Mouse (Mus musculus): ENCODE results near the gene Snapc1.

The Snapc1 gene

GRCm38 (mm10) chr12:73978144-73978543 lies 13.9 kb downstream of the Snapc1 start:
- POLR2A ChIA-PET, result interaction anchor here in 2 of 4 experiments (1.1 to 1.4 kb wide), 3 partner anchors 25 to 71 kb away, joined by 3 to 7 read pairs (median 4); no protein-coding TSS in a partner anchor
- CTCF ChIA-PET, result interaction anchor here in 2 of 4 experiments (0.9 to 1.2 kb wide), 2 partner anchors 12 kb away, joined by 3 to 4 read pairs; no protein-coding TSS in a partner anchor

GRCm38 (mm10) chr12:73979667-73980066 lies 15.4 kb downstream of the Snapc1 start:
- ChIA-PET CTCF (interaction anchor here in 1 of 4 experiments (1.2 kb wide), 1 partner anchor 10 kb away, joined by 4 read pairs; no protein-coding TSS in a partner anchor), POLR2A (interaction anchor here in 1 of 4 experiments (1.4 kb wide), 1 partner anchor 26 kb away, joined by 7 read pairs; no protein-coding TSS in a partner anchor)

- CTCF ChIA-PET, result no interaction called here
Observed at GRCm38 (mm10) chr12:73982533-73982932, 18.3 kb downstream of the Snapc1 start.

GRCm38 (mm10) chr12:73986299-73986698 lies 22.0 kb downstream of the Snapc1 start:
- ChIA-PET POLR2A (no interaction called here), CTCF (no interaction called here)

More at GRCm38 (mm10) chr12:73982533-73982932, 18.3 kb downstream of the Snapc1 start:
- POLR2A ChIA-PET, result interaction anchor here in 2 of 4 experiments (0.7 to 1.5 kb wide), 2 partner anchors 25 to 75 kb away, joined by 3 read pairs; no protein-coding TSS in a partner anchor

GRCm38 (mm10) chr12:73988393-73989008 lies 24.2 kb downstream of the Snapc1 start:
- POLR2A ChIA-PET, result no interaction called here
- CTCF ChIA-PET, result interaction anchor here in 1 of 4 experiments (1.4 kb wide), 1 partner anchor 21 kb away, joined by 3 read pairs; no protein-coding TSS in a partner anchor

- CTCF ChIA-PET, result interaction anchor here in 3 of 4 experiments (0.6 to 1.8 kb wide), 6 partner anchors 11 to 472 kb away, joined by 3 to 4 read pairs (median 4); no protein-coding TSS in a partner anchor
- POLR2A ChIA-PET, result interaction anchor here in 2 of 4 experiments (0.5 to 1.3 kb wide), 3 partner anchors 41 to 82 kb away, joined by 3 read pairs; no protein-coding TSS in a partner anchor
Observed at GRCm38 (mm10) chr12:73989594-73989993, 25.3 kb downstream of the Snapc1 start.

GRCm38 (mm10) chr12:73996906-73997296 lies 32.6 kb downstream of the Snapc1 start:
- CTCF ChIA-PET, result interaction anchor here in 3 of 4 experiments (0.7 to 1.6 kb wide), 4 partner anchors 12 to 297 kb away, joined by 3 to 10 read pairs (median 3); no protein-coding TSS in a partner anchor
- POLR2A ChIA-PET, result no interaction called here

GRCm38 (mm10) chr12:73997297-73998127 lies 33.2 kb downstream of the Snapc1 start, which contains the start of gene Syt16:
Syt16 (plus strand) TSS chr12:73997661.
- ChIA-PET POLR2A (no interaction called here), CTCF (interaction anchor here in 3 of 4 experiments (0.7 to 1.6 kb wide), 4 partner anchors 12 to 297 kb away, joined by 3 to 10 read pairs (median 3); no protein-coding TSS in a partner anchor)

GRCm38 (mm10) chr12:73998128-73998456 lies 33.8 kb downstream of the Snapc1 start:
- ChIA-PET POLR2A (no interaction called here), CTCF (interaction anchor here in 1 of 4 experiments (1.6 kb wide), 1 partner anchor 11 kb away, joined by 10 read pairs; no protein-coding TSS in a partner anchor)

- ChIA-PET POLR2A (no interaction called here), CTCF (no interaction called here)
Observed at GRCm38 (mm10) chr12:74002449-74002848, 38.2 kb downstream of the Snapc1 start.

- ChIA-PET CTCF (interaction anchor here (0.6 to 3.2 kb wide), 45 partner anchors 12 to 493 kb away, joined by 3 to 21 read pairs (median 4); partner anchors contain the start of genes Gm11042 (in 1 of the 4) and Syt16 (in 1 of the 4)), POLR2A (interaction anchor here in 2 of 4 experiments (1.0 to 1.4 kb wide), 3 partner anchors 16 to 261 kb away, joined by 3 to 4 read pairs (median 3); no protein-coding TSS in a partner anchor)
Observed at GRCm38 (mm10) chr12:74009448-74009911, 45.2 kb downstream of the Snapc1 start.

GRCm38 (mm10) chr12:74013739-74014138 lies 49.5 kb downstream of the Snapc1 start:
- POLR2A ChIA-PET, result interaction anchor here in 1 of 4 experiments (1.0 kb wide), 1 partner anchor 87 kb away, joined by 3 read pairs; no protein-coding TSS in a partner anchor
- CTCF ChIA-PET, result interaction anchor here (0.6 to 2.1 kb wide), 17 partner anchors 16 to 598 kb away, joined by 3 to 8 read pairs (median 4); partner anchors contain the start of gene Syt16 (in 1 of the 4)

GRCm38 (mm10) chr12:74014739-74015270 lies 50.5 kb downstream of the Snapc1 start:
- CTCF ChIA-PET, result interaction anchor here (0.6 to 2.1 kb wide), 27 partner anchors 18 to 1377 kb away, joined by 3 to 8 read pairs (median 4); no protein-coding TSS in a partner anchor
- POLR2A ChIA-PET, result interaction anchor here in 1 of 4 experiments (0.6 kb wide), 1 partner anchor 62 kb away, joined by 3 read pairs; no protein-coding TSS in a partner anchor

- ChIA-PET CTCF (no interaction called here), POLR2A (no interaction called here)
Observed at GRCm38 (mm10) chr12:74015491-74015890, 51.2 kb downstream of the Snapc1 start.

GRCm38 (mm10) chr12:74023260-74023659 lies 59.0 kb downstream of the Snapc1 start:
- POLR2A ChIA-PET, result no interaction called here
- CTCF ChIA-PET, result interaction anchor here in 2 of 4 experiments (0.7 to 2.2 kb wide), 2 partner anchors 14 to 1188 kb away, joined by 3 to 9 read pairs; no protein-coding TSS in a partner anchor

GRCm38 (mm10) chr12:74024912-74025311 lies 60.6 kb downstream of the Snapc1 start:
- ChIA-PET POLR2A (no interaction called here), CTCF (interaction anchor here in 2 of 4 experiments (0.6 to 1.0 kb wide), 2 partner anchors 259 to 1291 kb away, joined by 3 read pairs; no protein-coding TSS in a partner anchor)

All from embryonic stem cell, embryonic (primary cell).